Mouse (Mus musculus) layer of hippocampus, adult 2 months (tissue): Measurements from ENCODE around the gene Prdm4. TPM values are rescaled to one million over a fixed set of nuclear protein-coding genes. Genes with fewer than 3 reads are reported as not detected.

Experiments
- DNase-seq, 2 experiments: peaks; one replicate each; pipeline ENCODE4 v3.0.0; 2022; ENCODE audit warnings: low spot score in 2 of 2
- H3K27ac ChIP-seq: fragments of 200-600 bp; 2 replicates; pipeline ENCODE4 v1.8.1; 2022
- H3K4me3 ChIP-seq: fragments of 200-600 bp; 2 replicates; pipeline ENCODE4 v1.8.1; 2022; ENCODE audit warnings: mild to moderate bottlenecking
- CTCF ChIP-seq: fragments of 200-600 bp; conservative IDR thresholded peaks from 2 replicates; pipeline ENCODE4 v1.8.1; 2022; ENCODE audit warnings: antibody characterized with exemption, mild to moderate bottlenecking, moderate library complexity
- total RNA-seq, 2 experiments: library from RNA; stranded (reverse); gene quantifications; 2 replicates each; pipeline ENCODE4 v1.2.3; 2021

The Prdm4 gene
- total RNA-seq, 2 experiments from 2014 or later, result 26.2 to 28.6 TPM

DNA sequence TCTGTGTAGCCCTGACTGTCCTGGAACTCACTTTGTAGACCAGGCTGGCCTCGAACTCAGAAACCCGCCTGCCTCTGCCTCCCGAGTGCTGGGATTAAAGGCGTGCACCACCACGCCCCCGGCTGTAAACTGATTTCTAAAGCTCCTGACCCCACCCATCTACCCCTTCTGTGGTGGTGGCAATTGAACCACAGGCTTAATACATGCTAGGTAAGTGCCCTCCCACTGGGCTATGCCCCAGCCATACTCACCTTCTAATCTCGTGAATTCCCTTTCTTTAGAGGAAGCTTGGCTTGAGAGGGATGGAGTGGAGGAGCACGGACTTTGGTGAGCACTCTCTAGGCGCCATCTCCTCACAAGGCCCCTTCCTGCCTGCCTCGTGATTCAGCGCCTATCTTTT, 13.0 kb upstream of the Prdm4 start:
- H3K4me3 ChIP-seq, result no peak overlapping the region
- TF ChIP-seq CTCF, result no peak

DNA sequence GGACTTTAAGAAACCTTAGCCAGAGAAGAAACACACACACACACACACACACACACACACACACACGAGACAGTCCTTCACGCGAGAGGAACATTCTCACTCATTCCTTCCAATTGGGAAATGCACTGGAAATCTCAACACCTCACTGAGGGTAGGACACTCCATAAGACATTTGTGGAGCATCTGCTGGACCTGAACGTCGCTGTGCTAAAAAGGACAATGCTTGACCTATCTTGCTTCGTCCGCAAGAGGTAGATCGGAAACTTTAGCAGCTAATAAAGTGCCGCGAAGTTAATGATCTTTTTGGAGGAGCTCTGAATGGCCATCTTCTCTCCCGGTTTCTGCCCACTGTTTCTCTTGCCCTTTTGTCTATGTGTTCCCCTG, 12.3 kb upstream of the Prdm4 start:
- no peak for DNase-seq
- peak overlapping the region; percentile 63 for H3K4me3 ChIP-seq
- no peak for TF ChIP-seq CTCF
- no peak overlapping the region for H3K27ac ChIP-seq

More for the DNA sequence above, 13.0 kb upstream of the Prdm4 start:
- no peak for DNase-seq
- H3K27ac ChIP-seq, result no peak overlapping the region

DNA sequence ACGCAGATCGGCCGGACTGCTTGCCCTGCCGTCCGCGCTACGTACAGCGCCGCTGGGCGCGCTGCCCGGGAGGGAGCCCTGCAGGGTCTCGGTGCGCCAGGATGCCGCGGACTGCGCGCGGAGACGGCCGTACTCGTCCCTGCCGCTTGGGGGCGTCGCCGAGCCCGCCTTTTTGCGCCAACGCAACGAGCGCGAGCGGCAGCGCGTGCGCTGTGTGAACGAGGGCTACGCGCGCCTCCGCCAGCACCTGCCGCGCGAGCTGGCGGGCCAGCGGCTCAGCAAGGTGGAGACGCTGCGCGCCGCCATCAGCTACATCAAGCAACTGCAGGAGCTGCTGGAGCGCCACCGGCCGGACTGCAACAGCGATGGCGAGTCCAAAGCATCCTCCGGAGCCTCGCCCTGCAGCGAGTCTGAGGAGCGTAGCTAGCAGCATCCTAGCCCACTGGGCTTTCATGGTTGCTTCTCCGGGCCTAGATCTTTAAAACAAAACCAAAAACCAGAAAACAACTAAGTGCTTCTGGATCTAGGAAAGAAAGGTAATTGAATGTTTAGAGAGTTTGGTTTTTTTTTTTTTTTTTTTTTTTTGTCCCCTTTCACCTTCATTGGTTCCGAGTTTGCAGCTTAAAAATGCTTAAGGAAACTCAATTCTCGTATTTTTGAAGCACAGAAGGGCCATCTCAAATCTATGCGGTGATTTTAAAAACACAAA, 11.7 kb upstream of the Prdm4 start:
- H3K4me3 ChIP-seq, result peak overlapping the region; percentile 63
- TF ChIP-seq CTCF, result peak; percentile 90
- peak overlapping the region; percentile 83 for H3K27ac ChIP-seq
- peak; percentile 68 to 75 for DNase-seq

DNA sequence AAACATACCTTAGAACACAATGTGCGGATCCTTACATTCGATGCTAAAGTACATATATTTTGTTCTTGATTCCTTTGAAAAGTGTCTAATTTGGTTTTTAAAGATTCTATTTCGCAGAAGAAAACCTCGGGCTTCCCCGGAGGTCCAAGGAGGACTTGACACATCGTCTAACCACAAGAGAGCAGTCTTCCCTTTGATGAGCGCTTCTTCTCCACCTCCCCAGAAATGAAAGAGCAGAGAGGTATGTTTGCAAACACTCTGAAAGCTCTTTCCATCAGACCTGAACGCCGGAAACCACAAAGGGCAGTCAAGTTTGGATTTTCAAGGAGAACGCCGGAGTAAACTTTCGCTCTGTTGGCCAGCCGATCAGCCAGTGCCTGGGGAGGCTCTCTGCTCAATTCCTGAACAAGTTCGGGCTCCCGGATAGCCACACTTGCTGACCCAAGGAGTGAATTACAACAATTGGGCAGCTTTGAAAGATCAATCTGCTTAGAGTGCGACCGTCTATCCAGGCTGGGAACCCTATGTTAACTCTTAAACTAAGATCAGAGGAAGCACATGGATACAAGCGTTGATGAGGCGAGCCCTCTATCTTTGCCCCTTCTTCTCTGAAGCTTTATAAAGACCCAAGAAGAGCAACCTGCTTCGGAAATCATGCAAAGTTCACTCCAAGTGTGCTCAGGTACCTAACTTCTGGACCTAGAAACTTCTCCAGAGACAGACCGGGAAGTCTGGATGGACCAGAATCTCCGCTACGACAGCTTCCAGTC, 10.9 kb upstream of the Prdm4 start, which contains the start of gene Ascl4:
Gene Ascl4, plus strand, starts transcription at position 6 of the 770 bp plus-strand sequence.
- TF ChIP-seq CTCF, result peak; percentile 34
- no peak for DNase-seq
- peak within 1 kb of the TSS; percentile 63 for H3K4me3 ChIP-seq
- peak within 1 kb of the TSS; percentile 83; the same call in 1 of the 2 replicates for H3K27ac ChIP-seq

DNA sequence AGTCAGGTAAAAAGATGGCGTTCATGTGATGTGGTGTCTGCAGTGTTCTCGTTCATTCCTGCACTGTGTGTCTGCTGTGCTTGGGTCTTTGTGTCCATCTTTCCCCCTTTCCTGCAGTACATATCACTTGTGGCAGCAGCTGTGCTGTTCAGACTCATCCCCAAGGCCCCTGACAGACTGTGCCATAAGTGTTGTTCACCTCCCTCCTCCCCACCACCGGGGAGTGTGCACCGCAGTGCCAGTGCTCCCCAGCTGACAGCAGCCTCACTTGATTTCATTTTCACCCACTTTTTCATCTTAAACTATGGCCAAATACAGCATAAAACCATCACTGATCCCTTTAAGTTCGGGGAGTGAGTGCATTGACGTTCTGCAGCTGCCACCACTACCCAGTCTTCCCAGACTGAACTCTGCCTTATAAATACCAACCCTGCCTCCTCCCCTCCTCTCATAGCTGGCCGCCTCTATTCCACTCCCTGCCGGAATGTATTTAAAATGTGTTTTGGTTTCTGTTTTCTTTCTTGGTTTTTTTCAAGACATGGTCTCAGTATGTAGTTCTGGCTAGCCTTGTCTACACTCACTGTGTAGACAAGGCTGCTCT, 37.0 kb downstream of the Prdm4 start:
- Histone ChIP-seq H3K27ac (no peak overlapping the region), H3K4me3 (no peak overlapping the region)
- TF ChIP-seq CTCF, result no peak
- DNase-seq, result no peak

DNA sequence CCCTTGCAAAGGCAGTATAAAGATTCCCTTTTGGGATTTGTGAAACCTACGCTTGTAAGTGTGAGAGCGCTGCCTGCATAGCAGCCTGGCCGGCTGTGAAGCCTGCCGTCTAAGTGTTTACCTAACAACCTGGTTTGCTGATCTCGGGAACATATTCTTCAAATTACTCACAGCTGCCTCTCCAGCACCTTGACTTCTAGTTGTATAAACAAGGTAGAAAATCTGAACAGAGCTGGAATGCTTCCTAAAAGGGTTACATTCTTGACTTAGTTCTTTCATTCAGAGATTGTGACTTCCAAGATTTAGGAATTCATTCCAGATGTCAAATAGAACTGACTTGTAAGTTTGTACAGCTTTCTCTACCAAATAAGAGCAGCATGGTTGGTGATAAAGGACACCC, 41.1 kb downstream of the Prdm4 start:
- no peak for DNase-seq
- H3K4me3 ChIP-seq, result no peak overlapping the region
- TF ChIP-seq CTCF, result no peak
- H3K27ac ChIP-seq, result no peak overlapping the region

DNA sequence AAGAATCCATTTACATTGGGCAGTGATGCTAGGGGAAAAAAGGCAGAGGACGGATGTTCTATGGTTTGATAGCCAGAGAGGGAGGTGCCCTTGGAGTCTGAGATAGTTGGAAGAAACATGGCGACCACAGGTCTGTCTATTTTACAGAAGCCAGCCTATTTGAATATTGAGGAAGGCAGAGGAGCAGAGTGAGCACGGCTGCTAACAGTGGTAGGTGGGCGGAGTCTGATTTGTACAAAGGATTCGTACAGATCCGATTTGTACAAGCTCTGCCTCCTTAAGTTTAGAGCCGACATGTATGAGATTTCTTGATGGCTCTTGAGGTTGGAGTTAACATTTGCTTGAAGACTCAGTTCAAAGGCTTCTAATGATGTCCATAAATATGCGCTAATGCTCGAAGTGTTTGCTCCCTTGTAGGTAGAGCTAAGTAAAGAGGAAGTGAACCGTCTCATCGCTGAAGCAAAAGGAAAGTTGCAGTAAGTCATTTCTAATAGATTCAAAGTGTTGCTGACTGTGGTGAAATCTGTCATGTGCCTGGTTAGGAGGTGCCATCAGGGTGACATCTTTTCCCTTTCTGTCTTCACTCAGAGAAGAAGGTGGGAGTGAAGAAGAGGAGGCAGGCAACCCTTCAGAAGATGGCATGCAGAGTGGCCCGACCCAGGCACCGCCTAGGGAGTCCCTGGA, 42.9 kb downstream of the Prdm4 start:
- Histone ChIP-seq H3K27ac (no peak overlapping the region), H3K4me3 (no peak overlapping the region)
- no peak for DNase-seq
- no peak for TF ChIP-seq CTCF

DNA sequence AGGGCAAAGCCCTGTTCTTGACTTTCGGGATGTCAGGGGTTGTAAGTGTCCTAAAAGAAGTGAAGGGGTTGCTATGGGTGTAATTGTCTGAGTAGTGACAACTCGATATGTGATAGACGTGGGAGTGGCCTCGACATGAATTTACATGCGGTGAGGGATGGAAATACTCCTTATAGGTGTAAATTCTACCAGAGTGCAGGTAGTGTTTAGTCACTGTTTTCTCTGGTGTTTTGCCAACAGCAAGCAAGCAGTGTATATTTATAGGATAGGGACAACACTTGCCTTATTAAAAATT, 44.5 kb downstream of the Prdm4 start:
- no peak for TF ChIP-seq CTCF
- no peak for DNase-seq
- no peak overlapping the region for H3K27ac ChIP-seq
- peak overlapping the region; percentile 100 for H3K4me3 ChIP-seq

DNA sequence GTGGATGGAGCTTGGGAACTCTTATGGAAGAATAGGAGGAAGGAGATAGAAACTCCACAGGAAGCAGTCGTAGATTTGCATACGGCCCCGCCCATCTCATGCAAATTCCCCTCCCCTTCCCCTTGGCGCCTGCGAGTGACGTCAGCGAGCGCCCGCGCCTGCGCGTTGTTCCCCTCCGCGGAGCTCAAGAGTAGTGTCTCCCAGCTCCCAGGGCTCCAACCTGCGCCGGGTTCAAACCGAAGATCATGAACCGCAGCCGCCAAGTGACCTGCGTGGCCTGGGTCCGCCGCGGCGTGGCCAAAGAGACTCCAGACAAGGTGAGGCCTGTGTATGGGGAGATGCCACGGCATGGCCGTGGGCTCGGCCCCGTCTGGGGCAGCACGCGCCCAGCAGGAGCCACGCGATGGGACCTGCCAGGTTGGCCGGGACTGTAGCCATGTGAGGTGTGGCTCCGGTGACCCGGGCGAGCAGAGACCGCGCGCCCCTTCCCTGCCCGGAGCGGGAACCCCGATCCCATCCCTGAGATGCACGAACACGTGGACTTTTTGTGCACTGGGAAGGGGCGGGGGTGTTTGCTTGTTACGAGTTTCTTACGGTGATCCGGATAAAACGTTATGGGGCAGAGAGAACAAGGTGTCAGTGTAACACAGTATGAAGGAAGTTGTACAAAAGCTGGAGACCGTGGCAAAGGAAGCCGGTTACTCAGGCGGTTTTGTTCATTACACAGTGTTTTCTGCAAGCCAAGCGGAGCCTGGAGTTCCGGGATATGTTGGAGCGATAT, 45.1 kb downstream of the Prdm4 start:
- H3K27ac ChIP-seq, result peak overlapping the region; percentile 79
- no peak for TF ChIP-seq CTCF
- DNase-seq, result peak; percentile 93 to 95
- peak overlapping the region; percentile 100 for H3K4me3 ChIP-seq

DNA sequence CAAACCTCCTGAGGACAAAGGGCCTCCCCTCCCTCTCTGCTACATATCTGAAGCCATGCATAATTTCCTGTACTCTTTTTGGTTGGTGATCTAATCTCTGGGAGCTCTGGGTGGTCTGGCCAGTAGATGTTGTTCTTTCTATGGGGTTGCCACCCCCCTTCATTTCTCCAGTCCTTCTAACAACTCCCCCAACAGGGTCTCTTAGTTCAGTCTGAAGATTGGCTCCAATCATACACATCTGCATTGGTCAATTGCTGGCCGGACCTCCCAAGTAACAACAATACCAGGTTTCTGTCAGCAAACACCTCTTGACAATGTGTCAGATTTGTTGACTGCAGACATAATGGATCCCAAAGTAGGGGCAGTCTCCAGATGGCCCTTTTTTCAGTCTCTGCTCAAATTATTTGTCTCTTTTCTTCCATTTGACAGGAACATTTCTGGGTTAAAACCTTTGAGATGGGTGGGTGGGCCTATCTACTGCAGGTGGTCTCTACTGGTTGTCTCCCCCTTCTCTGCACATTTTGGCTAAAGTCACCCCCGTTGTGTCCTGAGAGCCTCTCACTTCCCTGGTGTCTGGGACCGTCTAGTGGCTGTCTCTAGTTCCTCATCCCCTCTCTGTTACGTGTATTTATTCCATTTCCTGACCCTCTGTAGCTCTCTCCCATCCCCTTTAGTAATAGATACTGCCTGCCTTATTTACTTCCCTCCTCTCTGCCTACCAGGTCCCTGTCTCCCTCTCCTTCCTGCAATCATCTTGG, 70.7 kb downstream of the Prdm4 start:
- TF ChIP-seq CTCF, result no peak
- H3K4me3 ChIP-seq, result no peak overlapping the region
- DNase-seq, result no peak
- H3K27ac ChIP-seq, result no peak overlapping the region

Other genes starting within 250 kb of the Prdm4 start
- gene Pwp1, start 87.6 kb downstream of the Prdm4 start, total RNA-seq, result 10 to 100 TPM; 18.3 to 20.7 TPM
- 1 to 10 TPM in 1 of 2 experiments, under 1 TPM in 1; 0.49 to 1.1 TPM for gene Ascl4, start 10.5 kb upstream of the Prdm4 start, total RNA-seq
- 100 to 1,000 TPM; 113 to 115 TPM for gene Rtcb, start 40.7 kb upstream of the Prdm4 start, total RNA-seq
- not detected for gene Bpifc, start 94.8 kb upstream of the Prdm4 start, total RNA-seq
- 10 to 100 TPM; 23.5 to 25.3 TPM for gene Fbxo7, start 104.8 kb upstream of the Prdm4 start, total RNA-seq